Mouse (Mus musculus): Measurements from ENCODE around the gene Ren1. TPM values are rescaled to one million over a fixed set of nuclear protein-coding genes. Genes with fewer than 3 reads are reported as not detected.

The Ren1 gene
- 0.78 and 1.3 TPM in 2 replicates for polyA plus RNA-seq (2015; fragmentation: Nextera tagmentation; extraction: Ambion mirVana)

- 95% methylated on average over 1 of the region's 1 CpGs for WGBS
- Histone ChIP-seq H3K4me1 (replicated peaks; ENCODE audit: control insufficient read depth, insufficient read depth, low read length) (no peaks in the 10 kb centered on the region), H3K4me3 (ENCODE audit: low read length) (no peak within 1 kb of the TSS), H3K27me3 (ENCODE audit: control insufficient read depth, insufficient read depth, low read depth, low read length) (no peaks in the 10 kb centered on the region), H3K9ac (ENCODE audit: low read length) (no peak within 1 kb of the TSS), H3K4me2 (ENCODE audit: low read depth, low read length) (no peak within 1 kb of the TSS), H3K27ac (ENCODE audit: low read length) (no peak within 1 kb of the TSS), H3K9me3 (ENCODE audit: control insufficient read depth, low read length) (no peaks in the 10 kb centered on the region), H3K36me3 (ENCODE audit: control insufficient read depth, insufficient read depth, low read length) (no peaks in the 10 kb centered on the region)
- ATAC-seq (ENCODE audit: low read depth) = no peak
These were observed at the start of gene Ren1 for GRCm38 (mm10) chr1:133350210-133350609. Ren1 (plus strand) TSS chr1:133350510.

- Histone ChIP-seq H3K4me1 (replicated peaks; ENCODE audit: control insufficient read depth, insufficient read depth, low read length) (peaks cover 22% of the 10 kb centered on the region), H3K36me3 (ENCODE audit: control insufficient read depth, insufficient read depth, low read length) (no peaks in the 10 kb centered on the region), H3K9ac (ENCODE audit: low read length) (no peak overlapping the region; the same call in 1 of the 2 replicates), H3K27ac (ENCODE audit: low read length) (peak overlapping the region; percentile 74), H3K4me2 (ENCODE audit: low read depth, low read length) (no peak overlapping the region), H3K9me3 (ENCODE audit: control insufficient read depth, low read length) (no peaks in the 10 kb centered on the region), H3K27me3 (ENCODE audit: control insufficient read depth, insufficient read depth, low read depth, low read length) (no peaks in the 10 kb centered on the region), H3K4me3 (ENCODE audit: low read length) (no peak overlapping the region)
- ATAC-seq (ENCODE audit: low read depth) = peak; percentile 92
- WGBS = 12% methylated on average over 3 of the region's 3 CpGs
These were observed 47.8 kb upstream of the Ren1 start for GRCm38 (mm10) chr1:133302540-133302939.

GRCm38 (mm10) chr1:133306842-133307241, 43.5 kb upstream of the Ren1 start:
- no peak overlapping the region for H3K9ac ChIP-seq (ENCODE audit: low read length)
- no peaks in the 10 kb centered on the region for H3K36me3 ChIP-seq (ENCODE audit: control insufficient read depth, insufficient read depth, low read length)
- peaks cover 28% of the 10 kb centered on the region for H3K4me1 ChIP-seq (replicated peaks; ENCODE audit: control insufficient read depth, insufficient read depth, low read length)
- H3K27ac ChIP-seq (ENCODE audit: low read length) = no peak overlapping the region
- WGBS = 6% methylated on average over 4 of the region's 4 CpGs
- H3K4me2 ChIP-seq (ENCODE audit: low read depth, low read length) = no peak overlapping the region
- H3K27me3 ChIP-seq (ENCODE audit: control insufficient read depth, insufficient read depth, low read depth, low read length) = no peaks in the 10 kb centered on the region
- ATAC-seq (ENCODE audit: low read depth) = 0 out of 2 replicates have a peak, but pooled peaks have one; percentile 6
- no peak overlapping the region for H3K4me3 ChIP-seq (ENCODE audit: low read length)
- H3K9me3 ChIP-seq (ENCODE audit: control insufficient read depth, low read length) = no peaks in the 10 kb centered on the region

GRCm38 (mm10) chr1:133307318-133307717, 43.0 kb upstream of the Ren1 start:
- Histone ChIP-seq H3K4me1 (replicated peaks; ENCODE audit: control insufficient read depth, insufficient read depth, low read length) (peaks cover 25% of the 10 kb centered on the region), H3K36me3 (ENCODE audit: control insufficient read depth, insufficient read depth, low read length) (no peaks in the 10 kb centered on the region), H3K9me3 (ENCODE audit: control insufficient read depth, low read length) (no peaks in the 10 kb centered on the region), H3K27ac (ENCODE audit: low read length) (no peak overlapping the region), H3K9ac (ENCODE audit: low read length) (no peak overlapping the region), H3K27me3 (ENCODE audit: control insufficient read depth, insufficient read depth, low read depth, low read length) (no peaks in the 10 kb centered on the region), H3K4me2 (ENCODE audit: low read depth, low read length) (no peak overlapping the region), H3K4me3 (ENCODE audit: low read length) (no peak overlapping the region)
- 15% methylated on average over 6 of the region's 6 CpGs for WGBS
- ATAC-seq (ENCODE audit: low read depth) = 0 out of 2 replicates have a peak, but pooled peaks have one; percentile 3

GRCm38 (mm10) chr1:133309652-133310267, 40.5 kb upstream of the Ren1 start, which contains the start of gene Golt1a:
Golt1a (plus strand) TSS chr1:133309800.
- Histone ChIP-seq H3K9me3 (ENCODE audit: control insufficient read depth, low read length) (no peaks in the 10 kb centered on the region), H3K4me1 (replicated peaks; ENCODE audit: control insufficient read depth, insufficient read depth, low read length) (peaks cover 13% of the 10 kb centered on the region), H3K27ac (ENCODE audit: low read length) (no peak within 1 kb of the TSS), H3K9ac (ENCODE audit: low read length) (no peak within 1 kb of the TSS), H3K36me3 (ENCODE audit: control insufficient read depth, insufficient read depth, low read length) (no peaks in the 10 kb centered on the region), H3K4me3 (ENCODE audit: low read length) (no peak within 1 kb of the TSS), H3K4me2 (ENCODE audit: low read depth, low read length) (no peak within 1 kb of the TSS), H3K27me3 (ENCODE audit: control insufficient read depth, insufficient read depth, low read depth, low read length) (no peaks in the 10 kb centered on the region)
- 42% methylated on average over 14 of the region's 14 CpGs for WGBS
- no peak for ATAC-seq (ENCODE audit: low read depth)

GRCm38 (mm10) chr1:133311240-133311639, 39.1 kb upstream of the Ren1 start:
- WGBS = 64% methylated on average over 4 of the region's 4 CpGs
- Histone ChIP-seq H3K27me3 (ENCODE audit: control insufficient read depth, insufficient read depth, low read depth, low read length) (no peaks in the 10 kb centered on the region), H3K4me3 (ENCODE audit: low read length) (no peak overlapping the region), H3K36me3 (ENCODE audit: control insufficient read depth, insufficient read depth, low read length) (no peaks in the 10 kb centered on the region), H3K27ac (ENCODE audit: low read length) (no peak overlapping the region), H3K9me3 (ENCODE audit: control insufficient read depth, low read length) (no peaks in the 10 kb centered on the region), H3K4me2 (ENCODE audit: low read depth, low read length) (no peak overlapping the region), H3K4me1 (replicated peaks; ENCODE audit: control insufficient read depth, insufficient read depth, low read length) (peaks cover 13% of the 10 kb centered on the region), H3K9ac (ENCODE audit: low read length) (no peak overlapping the region)
- ATAC-seq (ENCODE audit: low read depth) = no peak

- WGBS = 18% methylated on average over 10 of the region's 10 CpGs
- Histone ChIP-seq H3K9ac (ENCODE audit: low read length) (no peak overlapping the region; the same call in 1 of the 2 replicates), H3K4me2 (ENCODE audit: low read depth, low read length) (peak overlapping the region; percentile 23; the same call in 1 of the 2 replicates), H3K9me3 (ENCODE audit: control insufficient read depth, low read length) (no peaks in the 10 kb centered on the region), H3K27ac (ENCODE audit: low read length) (0 out of 2 replicates have a peak overlapping the region, but pooled peaks have one; percentile 23), H3K27me3 (ENCODE audit: control insufficient read depth, insufficient read depth, low read depth, low read length) (no peaks in the 10 kb centered on the region), H3K36me3 (ENCODE audit: control insufficient read depth, insufficient read depth, low read length) (no peaks in the 10 kb centered on the region), H3K4me1 (replicated peaks; ENCODE audit: control insufficient read depth, insufficient read depth, low read length) (peaks cover 12% of the 10 kb centered on the region), H3K4me3 (ENCODE audit: low read length) (no peak overlapping the region)
- peak; percentile 64 for ATAC-seq (ENCODE audit: low read depth)
These were observed 38.4 kb upstream of the Ren1 start for GRCm38 (mm10) chr1:133311946-133312345.

GRCm38 (mm10) chr1:133314364-133314763, 35.9 kb upstream of the Ren1 start:
- H3K36me3 ChIP-seq (ENCODE audit: control insufficient read depth, insufficient read depth, low read length) = no peaks in the 10 kb centered on the region
- ATAC-seq (ENCODE audit: low read depth) = no peak; the same call in 1 of the 2 replicates
- no peaks in the 10 kb centered on the region for H3K27me3 ChIP-seq (ENCODE audit: control insufficient read depth, insufficient read depth, low read depth, low read length)
- H3K9me3 ChIP-seq (ENCODE audit: control insufficient read depth, low read length) = no peaks in the 10 kb centered on the region
- H3K4me2 ChIP-seq (ENCODE audit: low read depth, low read length) = no peak overlapping the region
- H3K27ac ChIP-seq (ENCODE audit: low read length) = no peak overlapping the region
- H3K9ac ChIP-seq (ENCODE audit: low read length) = no peak overlapping the region
- WGBS = 23% methylated on average over 8 of the region's 8 CpGs
- peaks cover 11% of the 10 kb centered on the region for H3K4me1 ChIP-seq (replicated peaks; ENCODE audit: control insufficient read depth, insufficient read depth, low read length)
- no peak overlapping the region for H3K4me3 ChIP-seq (ENCODE audit: low read length)

- no peaks in the 10 kb centered on the region for H3K36me3 ChIP-seq (ENCODE audit: control insufficient read depth, insufficient read depth, low read length)
- no peak overlapping the region for H3K4me2 ChIP-seq (ENCODE audit: low read depth, low read length)
- H3K4me1 ChIP-seq (replicated peaks; ENCODE audit: control insufficient read depth, insufficient read depth, low read length) = peaks cover 8% of the 10 kb centered on the region
- no peak for ATAC-seq (ENCODE audit: low read depth)
- no peak overlapping the region for H3K27ac ChIP-seq (ENCODE audit: low read length)
- WGBS = 65% methylated on average over 6 of the region's 6 CpGs
- H3K27me3 ChIP-seq (ENCODE audit: control insufficient read depth, insufficient read depth, low read depth, low read length) = no peaks in the 10 kb centered on the region
- no peak overlapping the region for H3K4me3 ChIP-seq (ENCODE audit: low read length)
- no peak overlapping the region for H3K9ac ChIP-seq (ENCODE audit: low read length)
- no peaks in the 10 kb centered on the region for H3K9me3 ChIP-seq (ENCODE audit: control insufficient read depth, low read length)
These were observed 34.5 kb upstream of the Ren1 start for GRCm38 (mm10) chr1:133315775-133316174.
